Mouse (Mus musculus): ENCODE measurements around the gene Zc3hc1.

- no peak for TF ChIP-seq CTCF (IDR thresholded peaks at IDR 0.05; ENCODE audit: control insufficient read depth, insufficient read depth, insufficient read length)
- TF ChIP-seq USF1 (IDR thresholded peaks at IDR 0.05; ENCODE audit: low read depth), result no peak
- TF ChIP-seq FOSL1 (IDR thresholded peaks at IDR 0.05; ENCODE audit: insufficient read depth, low read length, poor library complexity, severe bottlenecking), result no peak
- TF ChIP-seq MYOG (IDR thresholded peaks at IDR 0.05; ENCODE audit: control insufficient read depth, extremely low read depth, insufficient read length), result no peak
These were observed 17.4 kb upstream of the Zc3hc1 start for GRCm38 (mm10) chr6:30408276-30408675.

All from C2C12 (cell line).